Mouse (Mus musculus) embryonic facial prominence, embryonic 13.5 days (tissue): ENCODE measurements around the gene Pecam1. TPM values are rescaled to one million over a fixed set of nuclear protein-coding genes. Genes with fewer than 3 reads are reported as not detected.
A peak's percentile ranks its signal among the peaks of the same experiment; 100 is the strongest.
"Not testable (repeated sequence)": the region's sequence is repeated elsewhere in the genome, so short reads cannot be mapped to it uniquely, and the experiment has no call there.

ENCODE experiments used
- ATAC-seq: fragments of 200-750 bp; cut with Nextera tagmentation; 2 replicates; pipeline ENCODE4 v1.8.0; 2017; ENCODE audit warnings: low read depth; ENCODE audit not compliant: insufficient number of reproducible peaks, insufficient read depth, low FRiP score, low TSS enrichment
- H3K27ac ChIP-seq: fragments of 300-500 bp; sonication (generic); 2 replicates; pipeline ENCODE4 v1.5.1; 2015; ENCODE audit warnings: moderate library complexity, mild to moderate bottlenecking, inconsistent platforms
- H3K27me3 ChIP-seq: fragments of 300-500 bp; sonication (generic); 2 replicates; pipeline ENCODE4 v1.6.1; 2015; ENCODE audit warnings: mild to moderate bottlenecking, inconsistent platforms
- H3K36me3 ChIP-seq: fragments of 300-500 bp; sonication (generic); 2 replicates; pipeline ENCODE4 v1.6.1; 2015; ENCODE audit warnings: mild to moderate bottlenecking, inconsistent platforms
- H3K4me1 ChIP-seq: fragments of 300-500 bp; sonication (generic); 2 replicates; pipeline ENCODE4 v1.6.1; 2015; ENCODE audit warnings: inconsistent platforms
- H3K4me2 ChIP-seq: fragments of 300-500 bp; sonication (generic); 2 replicates; pipeline ENCODE4 v1.6.1; 2015; ENCODE audit warnings: moderate library complexity, mild to moderate bottlenecking, inconsistent platforms
- H3K4me3 ChIP-seq: fragments of 300-500 bp; sonication (generic); 2 replicates; pipeline ENCODE4 v1.5.1; 2015; ENCODE audit warnings: mild to moderate bottlenecking, inconsistent platforms
- H3K9ac ChIP-seq: fragments of 300-500 bp; sonication (generic); 2 replicates; pipeline ENCODE4 v1.6.1; 2015; ENCODE audit warnings: mild to moderate bottlenecking, inconsistent platforms
- H3K9me3 ChIP-seq: fragments of 300-500 bp; sonication (generic); 2 replicates; pipeline ENCODE4 v1.6.1; 2016; ENCODE audit warnings: inconsistent platforms
- WGBS: fragments of 180-500 bp; shearing (Covaris S2); methylation state at CpG from one replicate; pipeline ENCODE4 v1.1.7; 2015; ENCODE audit warnings: mixed read lengths; 5-methylcytosine and 5-hydroxymethylcytosine counted together
- polyA plus RNA-seq: library from polyadenylated mRNA; unstranded; fragments of >200 nt; fragmentation: Nextera tagmentation; extraction: Ambion mirVana; gene quantifications from 2 replicates; pipeline ENCODE4 v1.2.1, GENCODE M21; 2015

Gene Pecam1
- polyA plus RNA-seq, 1 experiment from 2014 or later = 29.0 TPM

GRCm38 (mm10) chr11:106766611-106767162, 16.3 kb upstream of the Pecam1 start:
- Histone ChIP-seq H3K4me2 (no peak overlapping the region), H3K4me3 (no peak overlapping the region), H3K27ac (no peak overlapping the region), H3K9ac (no peak overlapping the region), H3K27me3 (no peaks in the 10 kb centered on the region), H3K4me1 (peaks cover 16% of the 10 kb centered on the region), H3K36me3 (peaks cover 62% of the 10 kb centered on the region), H3K9me3 (peaks cover 3% of the 10 kb centered on the region; the same call in 1 of the 2 replicates)
- no peak for ATAC-seq
- WGBS = 90% methylated on average over 4 of the region's 4 CpGs

- H3K4me2 ChIP-seq = no peak overlapping the region; the same call in 1 of the 2 replicates
- ATAC-seq = peak; percentile 43; the same call in 1 of the 2 replicates
- peak overlapping the region; percentile 32; the same call in 1 of the 2 replicates for H3K9ac ChIP-seq
- peaks cover 20% of the 10 kb centered on the region for H3K4me1 ChIP-seq
- peak overlapping the region; percentile 77 for H3K27ac ChIP-seq
- H3K9me3 ChIP-seq = peaks cover under 1% of the 10 kb centered on the region; the same call in 1 of the 2 replicates
- H3K36me3 ChIP-seq = peaks cover 28% of the 10 kb centered on the region
- no peak overlapping the region for H3K4me3 ChIP-seq
- WGBS = 70% methylated on average over 9 of the region's 9 CpGs
- H3K27me3 ChIP-seq = no peaks in the 10 kb centered on the region
Observed at GRCm38 (mm10) chr11:106762800-106763185, 12.4 kb upstream of the Pecam1 start.

- H3K4me2 ChIP-seq = no peak overlapping the region; the same call in 1 of the 2 replicates
- H3K27me3 ChIP-seq = no peaks in the 10 kb centered on the region
- ATAC-seq = 0 out of 2 replicates have a peak, but pooled peaks have one; percentile 26
- 18% methylated on average over 5 of the region's 5 CpGs for WGBS
- no peak overlapping the region for H3K4me3 ChIP-seq
- H3K4me1 ChIP-seq = peaks cover 20% of the 10 kb centered on the region
- H3K27ac ChIP-seq = peak overlapping the region; percentile 77
- H3K36me3 ChIP-seq = peaks cover 23% of the 10 kb centered on the region
- H3K9me3 ChIP-seq = no peaks in the 10 kb centered on the region
- H3K9ac ChIP-seq = peak overlapping the region; percentile 32; the same call in 1 of the 2 replicates
Observed at GRCm38 (mm10) chr11:106762139-106762799, 11.8 kb upstream of the Pecam1 start.

- 89% methylated on average over 5 of the region's 5 CpGs for WGBS
- ATAC-seq = no peak
- Histone ChIP-seq H3K4me2 (no peak overlapping the region), H3K4me3 (no peak overlapping the region), H3K27ac (no peak overlapping the region), H3K27me3 (no peaks in the 10 kb centered on the region), H3K36me3 (peaks cover 7% of the 10 kb centered on the region), H3K4me1 (peaks cover 20% of the 10 kb centered on the region), H3K9ac (no peak overlapping the region), H3K9me3 (no peaks in the 10 kb centered on the region)
Observed at GRCm38 (mm10) chr11:106760511-106760910, 10.1 kb upstream of the Pecam1 start.

GRCm38 (mm10) chr11:106759028-106759427, 8.6 kb upstream of the Pecam1 start:
- H3K27ac ChIP-seq = no peak overlapping the region
- H3K4me1 ChIP-seq = peaks cover 20% of the 10 kb centered on the region
- no peaks in the 10 kb centered on the region for H3K27me3 ChIP-seq
- no peak overlapping the region for H3K4me3 ChIP-seq
- no peak overlapping the region for H3K4me2 ChIP-seq
- 91% methylated on average over 3 of the region's 3 CpGs for WGBS
- H3K9me3 ChIP-seq = no peaks in the 10 kb centered on the region
- no peak for ATAC-seq
- no peak overlapping the region for H3K9ac ChIP-seq
- no peaks in the 10 kb centered on the region for H3K36me3 ChIP-seq

- WGBS = 35% methylated on average over 5 of the region's 5 CpGs
- no peaks in the 10 kb centered on the region for H3K27me3 ChIP-seq
Observed at GRCm38 (mm10) chr11:106755583-106755982, 5.2 kb upstream of the Pecam1 start.

GRCm38 (mm10) chr11:106753314-106753713, 2.9 kb upstream of the Pecam1 start:
- Histone ChIP-seq H3K9ac (no peak overlapping the region), H3K4me1 (no peaks in the 10 kb centered on the region), H3K27ac (no peak overlapping the region), H3K9me3 (no peaks in the 10 kb centered on the region), H3K4me3 (no peak overlapping the region), H3K27me3 (no peaks in the 10 kb centered on the region), H3K36me3 (no peaks in the 10 kb centered on the region), H3K4me2 (no peak overlapping the region)
- no peak for ATAC-seq
- WGBS = 93% methylated on average over 6 of the region's 6 CpGs

More at GRCm38 (mm10) chr11:106755583-106755982, 5.2 kb upstream of the Pecam1 start:
- Histone ChIP-seq H3K9ac (no peak overlapping the region), H3K4me3 (no peak overlapping the region), H3K4me1 (no peaks in the 10 kb centered on the region), H3K27ac (no peak overlapping the region), H3K36me3 (no peaks in the 10 kb centered on the region), H3K4me2 (no peak overlapping the region), H3K9me3 (no peaks in the 10 kb centered on the region)
- no peak for ATAC-seq

GRCm38 (mm10) chr11:106752103-106752502, 1.7 kb upstream of the Pecam1 start:
- Histone ChIP-seq H3K36me3 (no peaks in the 10 kb centered on the region), H3K27ac (no peak overlapping the region), H3K9me3 (no peaks in the 10 kb centered on the region), H3K4me3 (no peak overlapping the region), H3K27me3 (no peaks in the 10 kb centered on the region), H3K4me2 (no peak overlapping the region), H3K9ac (no peak overlapping the region), H3K4me1 (no peaks in the 10 kb centered on the region)
- ATAC-seq = no peak
- 79% methylated on average over 7 of the region's 7 CpGs for WGBS

GRCm38 (mm10) chr11:106751039-106752018, 901 bp upstream of the Pecam1 start, which contains the start of gene Milr1:
TSS of gene Milr1 (plus strand) at chr11:106751226.
- no peaks in the 10 kb centered on the region for H3K9me3 ChIP-seq
- H3K4me1 ChIP-seq = no peaks in the 10 kb centered on the region
- no peak within 1 kb of the TSS for H3K4me2 ChIP-seq
- H3K9ac ChIP-seq = no peak within 1 kb of the TSS
- no peak within 1 kb of the TSS for H3K27ac ChIP-seq
- H3K36me3 ChIP-seq = no peaks in the 10 kb centered on the region
- 85% methylated on average over 17 of the region's 17 CpGs for WGBS
- H3K4me3 ChIP-seq = no peak within 1 kb of the TSS
- ATAC-seq = no peak
- H3K27me3 ChIP-seq = no peaks in the 10 kb centered on the region

GRCm38 (mm10) chr11:106749557-106750120, 789 bp downstream of the Pecam1 start:
- not testable (repeated sequence) for H3K27me3 ChIP-seq, H3K4me1 ChIP-seq, H3K4me2 ChIP-seq, H3K9ac ChIP-seq, H3K4me3 ChIP-seq, H3K36me3 ChIP-seq, H3K9me3 ChIP-seq, ATAC-seq, H3K27ac ChIP-seq
- WGBS = 95% methylated on average over 7 of the region's 7 CpGs

GRCm38 (mm10) chr11:106744949-106745348, 5.5 kb downstream of the Pecam1 start:
- H3K4me2 ChIP-seq = no peak overlapping the region
- no peaks in the 10 kb centered on the region for H3K36me3 ChIP-seq
- no peaks in the 10 kb centered on the region for H3K9me3 ChIP-seq
- ATAC-seq = no peak
- H3K4me1 ChIP-seq = no peaks in the 10 kb centered on the region
- H3K4me3 ChIP-seq = no peak overlapping the region
- no peaks in the 10 kb centered on the region for H3K27me3 ChIP-seq
- H3K9ac ChIP-seq = no peak overlapping the region
- 82% methylated on average over 5 of the region's 5 CpGs for WGBS
- H3K27ac ChIP-seq = no peak overlapping the region
